Mouse (Mus musculus) megakaryocyte progenitor cell, adult 5-6 weeks (primary cell): ENCODE results near the gene Wnt9b. TPM values are rescaled to one million over a fixed set of nuclear protein-coding genes. Genes with fewer than 3 reads are reported as not detected.
A peak's percentile ranks its signal among the peaks of the same experiment; 100 is the strongest.
"Not testable (repeated sequence)": the region's sequence is repeated elsewhere in the genome, so short reads cannot be mapped to it uniquely, and the experiment has no call there.

Source experiments
- ATAC-seq: replicated peaks from 2 replicates; pipeline ENCODE4 v1.8.0; 2016; ENCODE audit warnings: mild to moderate bottlenecking, moderate TSS enrichment, inconsistent platforms; ENCODE audit not compliant: poor library complexity
- total RNA-seq, 2 experiments: library from RNA; stranded (forward) in 1 of 2; stranded (reverse) in 1 of 2; fragments of 157-497, 149-512 nt in 1 of 2; fragments of 200-1000 nt in 1 of 2; gene quantifications; 2 replicates each; pipeline versions ENCODE4 v1.2.3 to v1.2.4; 2015 to 2017

Wnt9b gene
- total RNA-seq (2015) (not detected in 2 replicates), total RNA-seq (2017) (not detected in 2 replicates)

GRCm38 (mm10) chr11:103749306-103750089, at the start of gene Wnt9b:
Gene Wnt9b, minus strand, starts transcription at chr11:103749821.
- 0 out of 2 replicates have a peak, but pooled peaks have one; percentile 23 for ATAC-seq

- ATAC-seq, result no peak
Observed at GRCm38 (mm10) chr11:103789951-103790350, 40.3 kb upstream of the Wnt9b start.

- ATAC-seq, result no peak
Observed at GRCm38 (mm10) chr11:103780152-103780551, 30.5 kb upstream of the Wnt9b start.

GRCm38 (mm10) chr11:103774228-103774530, 24.6 kb upstream of the Wnt9b start:
- no peak for ATAC-seq

DNA sequence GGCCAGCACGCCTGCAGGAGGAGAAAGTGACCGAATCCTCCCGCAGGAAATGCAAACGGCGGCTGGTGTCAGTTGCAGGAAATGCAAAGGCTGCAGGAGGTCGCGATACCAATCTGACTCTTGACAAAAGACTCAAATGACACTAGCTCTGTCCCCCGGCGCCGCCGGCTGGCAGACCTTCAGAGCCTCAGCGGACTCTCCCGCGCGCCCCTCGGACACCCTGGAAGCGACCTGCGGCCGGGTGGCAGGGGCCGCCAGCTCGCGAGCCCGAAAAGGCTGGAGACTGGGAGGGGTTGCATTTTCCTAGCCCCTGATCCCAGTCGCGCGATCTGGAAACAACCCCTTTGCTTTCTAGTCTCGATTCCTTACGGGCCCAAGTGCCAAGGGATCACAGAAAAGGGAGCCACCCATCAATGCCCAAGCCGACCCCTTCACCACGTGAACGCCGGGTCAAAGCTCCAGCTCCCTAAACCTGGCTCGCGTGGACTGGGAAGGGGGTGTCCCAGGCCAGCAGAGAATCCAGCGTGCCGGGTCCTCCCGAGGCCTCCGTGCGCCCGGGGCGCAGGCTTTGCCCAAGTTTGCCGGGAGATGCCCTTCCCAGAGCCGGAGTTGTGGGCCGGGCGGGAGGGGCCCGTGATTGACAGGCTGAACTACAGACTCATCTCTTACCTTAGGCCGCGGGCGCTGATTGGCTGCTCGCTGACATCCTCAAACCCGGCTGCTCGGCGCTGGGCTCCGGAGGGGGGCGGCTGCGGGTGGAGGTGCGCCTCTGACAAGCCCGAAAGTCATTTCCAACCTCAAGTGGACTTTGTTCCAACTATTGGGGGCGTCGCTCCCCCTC, 24.0 kb upstream of the Wnt9b start, which contains the start of gene Wnt3:
Gene Wnt3, plus strand, starts transcription at position 764 of the 841 bp plus-strand sequence.
- ATAC-seq, result no peak

- ATAC-seq, result no peak
Observed at GRCm38 (mm10) chr11:103772505-103773386, 23.1 kb upstream of the Wnt9b start.

DNA sequence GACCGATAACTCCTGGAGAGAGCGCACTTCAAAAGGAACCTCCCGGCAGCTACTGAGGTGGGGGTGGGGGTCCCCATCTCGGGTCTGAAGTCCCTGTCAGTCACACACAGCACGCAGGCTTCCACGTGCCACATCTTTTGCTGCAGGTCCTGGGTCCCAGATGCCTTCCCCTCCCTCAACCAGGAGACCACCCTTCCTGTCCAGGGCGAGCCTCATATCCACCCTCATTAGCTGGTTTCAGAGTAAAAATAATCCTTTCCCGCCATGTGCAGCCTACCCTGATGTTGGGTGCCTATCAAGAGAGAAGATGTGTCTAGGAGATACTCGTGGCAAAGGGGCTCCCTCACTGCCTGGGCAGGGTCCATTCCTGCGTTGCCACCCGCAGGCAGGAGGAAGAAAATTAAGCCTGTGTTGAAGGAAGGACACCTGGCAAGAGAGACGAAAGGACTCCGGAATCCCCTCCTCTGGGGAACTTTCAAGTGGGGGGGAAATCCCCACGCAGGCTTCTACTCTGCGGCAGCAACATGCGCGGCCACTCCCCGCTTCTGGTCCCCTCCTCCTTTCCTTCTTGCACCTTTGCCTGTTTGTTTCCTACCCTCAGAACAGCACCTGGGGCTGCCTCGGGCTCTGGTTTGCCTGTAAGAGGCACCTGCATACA, 21.7 kb upstream of the Wnt9b start:
- ATAC-seq, result no peak

GRCm38 (mm10) chr11:103765556-103766011, 16.0 kb upstream of the Wnt9b start:
- no peak for ATAC-seq

DNA sequence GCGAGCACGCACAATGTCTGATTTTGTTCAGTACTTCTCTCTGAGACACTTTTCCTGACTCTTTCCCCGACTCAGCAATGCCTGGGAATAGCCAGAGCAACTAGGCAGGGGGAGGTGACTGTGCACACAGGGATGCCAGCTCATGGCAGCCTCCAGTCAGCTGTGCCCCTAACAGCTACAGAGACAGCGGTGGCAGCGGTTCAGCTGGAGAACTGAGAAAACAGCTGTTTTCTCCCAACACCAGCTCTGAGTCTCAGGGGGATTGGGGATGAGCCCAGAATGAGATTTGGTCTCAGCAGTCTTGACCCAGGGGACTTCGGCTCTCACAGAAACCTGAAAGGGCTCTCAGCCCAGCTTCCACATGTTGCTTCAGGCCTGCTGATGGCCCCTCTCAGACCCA, 15.0 kb upstream of the Wnt9b start:
- no peak for ATAC-seq

- ATAC-seq, result peak; percentile 70
Observed at GRCm38 (mm10) chr11:103763410-103764163, 14.0 kb upstream of the Wnt9b start.

DNA sequence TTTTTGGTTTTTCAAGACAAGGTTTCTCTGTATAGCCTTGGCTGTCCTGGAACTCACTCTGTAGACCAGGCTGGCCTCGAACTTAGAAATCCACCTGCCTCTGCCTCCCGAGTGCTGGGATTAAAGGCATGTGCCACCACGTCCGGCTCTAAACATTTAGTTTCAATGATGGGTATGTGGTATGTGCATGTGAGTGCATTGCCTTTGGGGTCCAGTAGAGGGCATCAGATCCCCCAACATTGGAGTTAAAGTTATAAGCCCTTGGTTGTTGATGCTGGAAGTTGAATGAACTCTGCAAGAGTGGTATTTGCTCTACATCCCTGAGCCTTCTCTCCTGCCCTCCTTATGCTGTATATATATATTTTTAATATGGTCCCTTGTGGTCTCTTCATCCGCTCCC, 11.3 kb upstream of the Wnt9b start:
- not testable (repeated sequence) for ATAC-seq

DNA sequence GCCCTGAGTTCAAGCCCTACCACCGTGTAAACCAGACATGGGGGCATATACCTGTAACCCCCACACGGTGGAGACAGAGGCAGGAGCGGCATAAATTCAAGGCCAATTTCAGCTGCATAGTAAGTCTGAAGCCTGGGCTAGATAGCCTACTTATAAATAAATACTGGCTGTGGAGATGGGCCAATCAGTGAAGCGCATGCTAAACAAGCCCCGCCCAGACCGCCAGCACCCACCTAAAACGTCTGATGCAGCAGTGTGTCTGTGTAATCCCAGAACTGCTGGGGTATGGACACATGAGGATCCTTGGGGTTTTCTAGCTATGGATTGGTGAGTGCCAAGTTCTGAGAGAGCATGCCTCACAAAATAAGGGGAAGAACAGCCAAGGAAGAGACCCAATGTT, 10.5 kb upstream of the Wnt9b start:
- ATAC-seq, result no peak; the same call in 1 of the 2 replicates

DNA sequence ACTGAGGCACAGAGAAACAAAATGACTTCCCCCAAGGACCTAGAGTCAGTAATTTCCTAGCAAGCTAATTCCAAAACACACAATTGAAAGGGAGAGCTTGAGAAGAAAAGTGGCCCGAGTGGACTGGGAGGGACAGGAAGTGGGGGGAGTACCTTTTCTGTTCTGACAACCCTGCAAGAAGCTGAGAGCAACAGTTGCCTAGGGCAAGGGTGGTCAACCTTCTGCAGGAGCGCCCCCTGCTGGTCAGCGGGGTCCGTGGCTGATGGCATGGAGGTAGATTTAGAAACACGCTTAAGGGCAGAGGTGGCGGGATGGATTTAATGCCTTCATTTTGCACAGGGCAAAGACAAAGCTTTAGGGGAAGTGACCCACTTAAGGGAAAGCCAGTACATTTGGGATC, 9.1 kb upstream of the Wnt9b start:
- peak; percentile 88 for ATAC-seq

DNA sequence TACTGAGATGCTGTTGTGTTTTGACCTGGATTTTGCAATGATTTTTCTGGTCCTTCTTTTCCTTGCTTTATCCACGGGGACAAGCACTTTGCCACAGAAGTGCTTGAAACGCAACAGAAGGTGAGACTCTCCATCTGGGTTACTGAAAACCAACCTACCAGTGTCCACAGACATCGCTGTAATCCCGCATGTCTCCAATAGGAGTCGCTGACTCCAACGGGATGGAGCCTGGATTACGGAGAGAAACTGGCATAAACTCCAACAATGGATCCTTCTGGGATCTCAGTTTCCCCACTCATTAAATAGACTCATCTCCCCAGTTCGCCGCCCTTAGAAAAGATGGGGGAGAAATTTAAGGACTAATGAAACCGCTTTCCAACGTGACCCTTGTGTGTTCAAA, 8.4 kb upstream of the Wnt9b start:
- no peak for ATAC-seq

DNA sequence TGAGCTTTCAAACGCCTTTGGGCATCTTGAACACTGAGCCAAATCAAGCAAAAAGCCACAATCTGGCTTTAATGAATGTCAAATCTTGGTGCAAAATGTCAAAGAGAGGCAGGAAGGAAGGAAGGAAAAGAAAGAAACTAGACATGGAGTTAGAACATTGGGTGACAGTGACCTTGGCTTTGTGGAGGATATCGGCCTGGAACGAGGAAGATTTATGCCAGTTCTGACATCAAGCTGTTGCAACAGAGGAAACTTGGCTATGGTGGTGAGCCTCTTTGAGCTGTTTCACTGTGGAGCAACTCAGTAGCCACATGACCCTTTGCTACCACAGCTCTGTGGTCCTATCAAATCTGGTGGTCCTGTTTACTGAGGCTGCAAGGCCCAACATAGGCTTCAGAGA, 991 bp upstream of the Wnt9b start:
- ATAC-seq, result peak; percentile 79

GRCm38 (mm10) chr11:103735046-103735781, 14.4 kb downstream of the Wnt9b start:
- ATAC-seq, result no peak

DNA sequence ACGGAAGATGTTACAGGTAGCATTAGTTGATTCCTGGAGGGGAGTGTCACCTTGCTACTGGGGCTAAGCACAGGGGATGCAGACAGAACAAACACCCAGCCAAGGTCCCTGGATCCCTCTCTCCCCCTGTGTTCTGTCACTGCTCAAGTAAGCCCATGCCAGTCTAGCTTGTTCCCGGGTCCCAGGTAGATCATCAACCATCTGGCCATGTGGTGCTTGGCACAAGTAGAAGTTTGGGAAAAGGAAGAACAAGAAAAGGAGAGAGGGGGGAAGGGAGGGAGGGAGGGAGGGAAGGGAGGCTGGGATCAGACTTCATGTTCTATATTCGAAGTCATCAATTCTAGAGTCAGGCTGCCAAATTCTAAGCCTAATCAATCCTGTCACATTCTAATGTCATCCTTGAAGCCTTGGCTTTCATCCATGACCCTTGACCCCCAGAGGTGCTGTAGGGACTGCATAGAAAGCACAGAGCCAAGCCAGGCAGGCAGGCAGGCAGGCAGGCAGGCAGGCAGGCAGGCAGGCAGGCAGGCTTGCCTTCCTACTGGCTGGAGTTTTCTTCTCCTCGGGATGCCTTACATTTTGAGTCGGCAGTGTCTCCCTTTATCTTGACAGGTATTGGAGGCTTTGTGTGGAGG, 15.1 kb downstream of the Wnt9b start:
- ATAC-seq, result no peak

GRCm38 (mm10) chr11:103733961-103734360, 15.7 kb downstream of the Wnt9b start:
- ATAC-seq, result no peak
